Comparison of ENCODE assay signal across 8 mouse cellular contexts in genomic region chr6:140819451-140819878, GRCm38 (mm10).
DNase-seq lines count a peak whose midpoint lies in the region; ATAC-seq and TF ChIP-seq lines count a peak whose summit lies in the region.

No protein-coding gene starts in this region.

- no peaks in the 10 kb centered on the region for H3K36me3 ChIP-seq in liver, adult 2 months (ENCODE audit: control insufficient read depth, insufficient read depth, low read length)
- H3K36me3 ChIP-seq in liver, embryonic 11.5 days (ENCODE audit: control insufficient read depth, insufficient read depth, low read length): no peaks in the 10 kb centered on the region
- H3K36me3 ChIP-seq in stomach, postnatal 0 days (ENCODE audit: control insufficient read depth, insufficient read depth, low read length): no peaks in the 10 kb centered on the region

- TF ChIP-seq CTCF in liver, adult 2 months (IDR thresholded peaks at IDR 0.05; ENCODE audit: low read depth, low read length): no peak
- TF ChIP-seq CTCF in stomach, postnatal 0 days (IDR thresholded peaks at IDR 0.05; ENCODE audit: low read depth): no peak

- WGBS in liver, adult 2 months: 67% methylated on average over 8 of the region's 8 CpGs
- 75% methylated on average over 8 of the region's 8 CpGs for WGBS in liver, embryonic 11.5 days
- 53% methylated on average over 8 of the region's 8 CpGs for WGBS in stomach, postnatal 0 days

- no peaks in the 10 kb centered on the region for H3K9me3 ChIP-seq in liver, embryonic 11.5 days (ENCODE audit: control insufficient read depth, low read length)
- H3K9me3 ChIP-seq in stomach, postnatal 0 days (ENCODE audit: control insufficient read depth, low read length): no peaks in the 10 kb centered on the region

- H3K9ac ChIP-seq in liver, adult 2 months (ENCODE audit: low read depth, low read length): no peak overlapping the region
- H3K9ac ChIP-seq in liver, embryonic 11.5 days (ENCODE audit: low read depth, low read length): no peak overlapping the region
- no peak overlapping the region for H3K9ac ChIP-seq in stomach, postnatal 0 days (ENCODE audit: low read length)

- H3K4me3 ChIP-seq in liver, adult 2 months (ENCODE audit: insufficient read depth, low read depth, low read length): no peak overlapping the region
- no peak overlapping the region for H3K4me3 ChIP-seq in liver, embryonic 11.5 days (ENCODE audit: low read depth, low read length)
- no peak overlapping the region for H3K4me3 ChIP-seq in stomach, postnatal 0 days (ENCODE audit: low read depth, low read length)

- no peak overlapping the region for H3K27ac ChIP-seq in liver, adult 2 months (replicated peaks; ENCODE audit: insufficient read depth, low read depth, low read length)
- H3K27ac ChIP-seq in liver, embryonic 11.5 days (ENCODE audit: low read depth, low read length): no peak overlapping the region
- no peak overlapping the region for H3K27ac ChIP-seq in stomach, postnatal 0 days (replicated peaks)

- no peak for TF ChIP-seq EP300 in stomach, postnatal 0 days (optimal IDR thresholded peaks at IDR 0.05)

- no peaks in the 10 kb centered on the region for H3K79me2 ChIP-seq in liver, adult 2 months (ENCODE audit: control insufficient read depth, insufficient read depth, low read length)

- peaks cover 2% of the 10 kb centered on the region; the same call in 1 of the 2 replicates for H3K27me3 ChIP-seq in liver, adult 2 months (ENCODE audit: control insufficient read depth, insufficient read depth, low read length)
- no peaks in the 10 kb centered on the region for H3K27me3 ChIP-seq in liver, embryonic 11.5 days (replicated peaks; ENCODE audit: control insufficient read depth, insufficient read depth, low read length)
- no peaks in the 10 kb centered on the region for H3K27me3 ChIP-seq in stomach, postnatal 0 days (ENCODE audit: control insufficient read depth, insufficient read depth, low read length)

- no peak overlapping the region for H3K4me2 ChIP-seq in liver, embryonic 11.5 days
- no peak overlapping the region for H3K4me2 ChIP-seq in stomach, postnatal 0 days (replicated peaks; ENCODE audit: low read depth)

- peak; percentile 9 for DNase-seq in liver, adult 2 months (ENCODE audit: extremely low read depth, low read depth, low spot score)
- DNase-seq in liver, embryonic 11.5 days (ENCODE audit: low spot score): no peak
- DNase-seq in adrenal gland, postnatal 25 days: peak; percentile 19
- DNase-seq in kidney, postnatal 10 days: peak; percentile 39
- DNase-seq in stomach, postnatal 0 days (ENCODE audit: low spot score): no peak
- DNase-seq in left cerebral cortex, adult 8-10 months (ENCODE audit: low spot score in 2 of 2): no peak
- no peak for DNase-seq in frontal cortex, postnatal 25 days (ENCODE audit: low spot score in 2 of 2)
- no peak for DNase-seq in embryo, embryonic 9.5 days (ENCODE audit: extremely low spot score)

- no peak for ATAC-seq in liver, embryonic 11.5 days (replicated peaks; ENCODE audit: low FRiP score)
- peak; percentile 49; the same call in 1 of the 2 replicates for ATAC-seq in stomach, postnatal 0 days (ENCODE audit: low FRiP score, low TSS enrichment)

- no peak for TF ChIP-seq POLR2A in liver, adult 2 months (IDR thresholded peaks at IDR 0.05; ENCODE audit: extremely low read depth, insufficient read depth, low read length)

- H3K4me1 ChIP-seq in liver, adult 2 months (ENCODE audit: control insufficient read depth, insufficient read depth, low read length): no peaks in the 10 kb centered on the region
- peaks cover 3% of the 10 kb centered on the region; the same call in 1 of the 2 replicates for H3K4me1 ChIP-seq in liver, embryonic 11.5 days (replicated peaks; ENCODE audit: control insufficient read depth, insufficient read depth, low read length)
- no peaks in the 10 kb centered on the region for H3K4me1 ChIP-seq in stomach, postnatal 0 days (replicated peaks; ENCODE audit: control insufficient read depth, insufficient read depth)

Comparison
In these comparisons a context has a peak if more than half of its experiments do, and no peak if none do; other contexts are left out.
1. DNase-seq: peak in liver, adult 2 months (single experiment), adrenal gland, postnatal 25 days (single experiment) and kidney, postnatal 10 days (single experiment); none in liver, embryonic 11.5 days (single experiment), stomach, postnatal 0 days (single experiment), left cerebral cortex, adult 8-10 months (0 of 2), frontal cortex, postnatal 25 days (0 of 2) and embryo, embryonic 9.5 days (single experiment).